Mouse (Mus musculus): Measurements from ENCODE around the gene Chpf2.

GRCm38 (mm10) chr5:24635526-24636141 is 49.1 kb downstream of the Chpf2 start:
- no peak for TF ChIP-seq POLR2A (IDR thresholded peaks at IDR 0.05; ENCODE audit: low read depth, low read length)
- no peak for TF ChIP-seq CTCF (IDR thresholded peaks at IDR 0.05; ENCODE audit: extremely low read depth, insufficient read length, insufficient replicate concordance, low read depth, low read length)
